Mouse (Mus musculus): ENCODE measurements around the gene Cep295nl.

Gene Cep295nl

GRCm38 (mm10) chr11:118355205-118355604, 12.9 kb upstream of the Cep295nl start:
- DNase-seq (ENCODE audit: low spot score in 2 of 2): peak; percentile 74 to 90

GRCm38 (mm10) chr11:118354636-118355191, 12.4 kb upstream of the Cep295nl start:
- DNase-seq (ENCODE audit: low spot score in 2 of 2): no peak

DNA sequence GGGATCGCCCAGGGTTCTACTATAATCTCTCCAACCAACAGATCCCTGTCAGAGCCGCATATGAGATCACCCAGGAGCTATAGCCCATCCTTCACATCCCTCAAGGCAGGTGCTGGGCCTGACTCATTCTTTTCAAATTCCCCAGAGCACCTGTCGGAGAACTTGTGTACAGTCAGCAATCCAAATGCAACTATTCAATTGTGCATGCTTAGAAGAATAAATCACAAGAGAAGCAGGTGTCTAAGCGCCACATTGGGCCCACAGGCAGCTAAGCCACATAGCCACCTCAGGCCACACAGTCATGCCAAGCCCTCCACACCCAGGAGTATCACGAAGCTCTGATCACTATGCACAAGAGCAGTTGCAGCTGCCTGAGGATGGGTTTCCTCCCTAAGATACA, 7.2 kb upstream of the Cep295nl start:
- DNase-seq (ENCODE audit: low spot score in 2 of 2): no peak

GRCm38 (mm10) chr11:118348877-118349276, 6.6 kb upstream of the Cep295nl start:
- DNase-seq (ENCODE audit: low spot score in 2 of 2): peak; percentile 72 to 78

DNA sequence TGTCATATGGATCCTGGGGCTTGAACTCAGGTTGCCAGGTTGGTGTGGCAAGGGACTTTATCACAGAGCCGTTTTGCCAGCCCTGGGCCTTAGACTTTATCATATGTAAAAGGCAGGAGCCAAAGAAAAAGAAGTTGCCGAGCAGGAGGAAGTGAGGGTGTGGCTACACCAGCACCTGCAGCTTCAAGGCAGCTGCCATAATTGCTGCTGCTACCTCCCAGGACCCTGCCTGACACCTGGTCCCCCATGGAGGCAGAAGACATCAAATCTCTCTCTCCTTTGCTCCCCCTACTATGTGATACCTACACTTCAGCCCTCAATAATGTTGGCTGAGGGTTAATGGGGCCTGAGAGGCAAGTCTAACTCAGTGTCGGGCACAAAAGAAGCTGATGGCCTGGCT, 6.1 kb upstream of the Cep295nl start:
- DNase-seq (ENCODE audit: low spot score in 2 of 2): peak in 1 of 2 experiments; percentile 31

- DNase-seq (ENCODE audit: low spot score in 2 of 2): no peak
Observed at GRCm38 (mm10) chr11:118347911-118348310, 5.6 kb upstream of the Cep295nl start.

GRCm38 (mm10) chr11:118347391-118347790, 5.1 kb upstream of the Cep295nl start:
- DNase-seq (ENCODE audit: low spot score in 2 of 2): no peak

- DNase-seq (ENCODE audit: low spot score in 2 of 2): no peak
Observed at GRCm38 (mm10) chr11:118346395-118347096, 4.2 kb upstream of the Cep295nl start.

- no peak for DNase-seq (ENCODE audit: low spot score in 2 of 2)
Observed at GRCm38 (mm10) chr11:118345693-118346092, 3.4 kb upstream of the Cep295nl start.

- DNase-seq (ENCODE audit: low spot score in 2 of 2): no peak
Observed at GRCm38 (mm10) chr11:118343629-118344028, 1.3 kb upstream of the Cep295nl start.

DNA sequence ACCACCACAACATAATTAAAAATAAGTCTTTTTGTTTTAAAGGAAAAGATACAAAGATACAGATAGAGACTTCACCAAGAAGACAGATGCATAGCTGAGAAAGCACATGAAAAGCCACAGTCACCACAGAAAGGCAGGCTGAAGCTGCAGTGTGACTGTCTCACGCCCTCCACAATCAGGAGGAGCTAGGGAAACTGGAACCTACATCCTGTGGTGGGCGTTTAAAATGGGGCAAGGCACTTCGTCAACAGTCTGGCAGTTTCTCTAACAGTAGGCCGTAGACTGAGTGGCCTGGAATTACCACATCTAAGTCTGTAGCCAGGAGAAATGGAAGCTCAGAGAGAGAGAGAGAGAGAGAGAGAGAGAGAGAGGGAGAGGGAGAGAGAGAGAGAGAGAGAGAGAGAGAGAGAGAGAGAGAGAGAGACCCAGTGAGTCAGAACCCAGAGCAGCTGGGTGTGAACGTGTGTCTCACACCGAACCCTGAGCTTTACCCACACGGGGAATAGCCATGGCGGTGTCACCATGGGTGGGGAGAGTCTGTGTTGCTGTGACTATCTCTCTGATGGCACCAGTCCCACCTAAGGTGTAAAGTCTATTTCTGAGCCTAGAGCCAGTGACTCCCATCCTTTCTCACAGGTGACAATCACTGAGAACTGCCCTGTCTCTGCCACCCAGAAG, 4.7 kb downstream of the Cep295nl start:
- no peak for DNase-seq (ENCODE audit: low spot score in 2 of 2)

- DNase-seq (ENCODE audit: low spot score in 2 of 2): no peak
Observed at GRCm38 (mm10) chr11:118333431-118333830, 8.9 kb downstream of the Cep295nl start.

DNA sequence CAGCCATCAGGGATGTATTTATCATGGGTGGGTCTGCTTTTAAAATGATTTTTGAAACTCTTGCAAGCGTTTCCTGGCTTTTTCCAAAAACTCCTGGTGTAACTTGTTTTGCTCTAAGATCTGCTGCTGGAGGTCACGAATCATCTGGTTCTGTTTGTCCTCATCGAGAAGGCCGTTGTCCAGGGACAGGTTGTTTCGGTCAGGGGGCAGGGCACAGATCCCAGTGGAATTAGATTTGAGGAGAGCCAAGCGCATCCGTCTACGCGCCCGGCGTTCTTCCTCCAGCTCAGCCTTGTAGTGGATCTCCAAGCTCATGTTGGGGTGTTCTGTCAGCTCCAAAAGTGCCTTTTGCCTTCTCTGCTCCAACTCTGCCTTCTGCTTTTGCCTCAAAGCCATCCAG, 9.9 kb downstream of the Cep295nl start:
- no peak for DNase-seq (ENCODE audit: low spot score in 2 of 2)

DNA sequence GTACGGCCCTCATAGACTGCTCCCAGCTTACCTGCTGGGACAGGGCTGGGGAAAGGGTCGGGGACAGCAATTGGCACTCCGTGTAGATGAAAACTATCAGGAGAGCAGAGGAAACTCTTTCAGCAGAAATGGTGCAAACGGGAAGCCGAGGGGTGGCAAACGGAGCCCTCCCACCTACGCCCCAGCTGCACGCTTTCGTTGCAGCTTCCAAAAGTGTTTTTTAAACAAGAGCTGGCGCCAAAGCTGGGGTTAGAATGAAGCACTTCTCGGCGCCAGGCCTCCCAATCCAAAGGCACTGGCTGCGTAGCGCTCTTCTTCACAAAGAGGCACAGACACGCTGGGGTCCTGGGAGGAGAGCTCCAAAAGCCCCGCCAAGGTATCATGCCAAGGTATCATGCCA, 11.5 kb downstream of the Cep295nl start:
- DNase-seq (ENCODE audit: low spot score in 2 of 2): no peak

DNA sequence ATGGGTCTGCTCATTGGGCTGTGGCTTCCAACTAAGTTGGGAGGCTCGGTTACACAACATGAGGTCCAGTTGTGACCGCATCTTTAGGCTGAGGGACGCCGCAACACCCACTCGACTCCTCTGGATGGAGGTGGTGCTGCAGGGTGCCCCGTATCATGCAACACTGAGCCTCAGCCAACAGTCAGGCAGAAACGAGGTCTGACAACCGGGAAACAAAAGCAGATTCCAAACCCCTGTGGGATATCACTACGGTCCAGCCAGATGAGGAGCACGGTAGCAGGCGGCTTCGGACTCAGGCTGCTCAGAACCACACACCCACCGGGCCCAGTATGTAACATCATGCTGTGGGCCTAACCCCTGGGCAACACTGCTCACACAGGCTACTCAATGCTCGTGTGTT, 11.9 kb downstream of the Cep295nl start:
- DNase-seq (ENCODE audit: low spot score in 2 of 2): no peak

GRCm38 (mm10) chr11:118328947-118329346, 13.4 kb downstream of the Cep295nl start:
- DNase-seq (ENCODE audit: low spot score in 2 of 2): no peak

DNA sequence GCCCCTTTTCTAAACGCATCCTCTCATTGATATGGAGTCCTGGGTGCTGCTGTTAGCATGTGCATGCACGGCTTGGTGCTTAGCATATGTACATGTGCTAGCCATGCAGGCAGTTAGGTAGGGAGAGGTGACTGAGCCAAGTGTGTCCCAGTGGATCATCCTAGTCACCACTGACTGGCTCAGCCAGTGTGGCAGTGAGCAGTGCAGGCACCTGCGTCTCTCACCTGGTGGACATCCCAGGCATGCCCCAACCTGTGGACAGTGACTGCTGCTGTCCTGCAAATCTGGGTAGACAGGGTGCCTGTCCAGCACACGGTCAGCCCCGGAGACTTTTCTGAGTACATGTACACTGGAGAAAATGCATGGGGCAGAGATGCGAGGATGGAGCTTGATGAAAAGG, 13.8 kb downstream of the Cep295nl start:
- no peak for DNase-seq (ENCODE audit: low spot score in 2 of 2)

DNA sequence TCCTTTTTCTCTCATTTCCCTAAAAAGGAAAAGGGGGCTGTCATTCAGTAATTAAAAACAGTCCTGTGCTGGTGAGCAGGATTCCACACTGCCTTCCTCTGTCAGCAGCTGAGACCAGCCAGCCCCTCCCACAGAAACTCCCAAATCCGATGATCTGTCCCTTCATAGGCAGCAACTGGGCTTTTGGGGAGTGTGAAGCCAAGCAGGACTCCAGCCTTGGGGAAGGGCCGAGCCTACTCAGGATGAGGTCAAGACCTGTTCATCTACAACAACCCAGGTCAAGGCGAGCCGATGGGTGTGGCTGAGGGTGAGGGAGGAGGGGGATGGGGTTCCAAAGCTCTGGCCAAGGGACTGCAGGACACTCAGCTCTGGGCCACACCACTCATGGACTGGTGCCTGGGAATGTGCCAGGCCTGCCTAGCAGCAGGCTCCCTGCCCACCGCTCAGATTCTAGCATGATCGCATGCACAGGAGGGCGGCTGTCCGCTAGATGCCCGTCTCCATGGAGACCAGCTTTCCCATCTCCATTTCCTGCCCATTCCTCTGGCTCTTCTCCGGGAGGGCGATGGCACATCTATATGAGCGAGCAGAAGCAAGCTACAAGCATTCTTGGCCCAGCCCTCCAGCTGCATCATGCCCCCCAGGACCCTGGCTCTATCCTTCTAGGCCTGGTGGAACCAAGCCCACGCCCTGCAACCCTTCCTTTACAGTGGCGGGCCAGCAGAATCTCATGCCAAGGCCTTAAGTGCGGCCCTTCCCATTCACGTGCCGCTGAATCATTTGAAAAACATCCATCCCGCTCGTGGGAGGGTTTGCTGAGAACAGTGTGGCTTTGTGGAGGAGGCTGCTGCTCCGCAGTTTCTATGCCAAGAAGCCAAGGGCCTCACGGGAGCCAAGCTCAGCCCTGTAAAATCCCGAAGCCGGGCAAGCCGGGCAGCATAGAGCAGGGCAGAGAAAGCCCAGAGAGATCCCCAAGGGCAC, 15.0 kb downstream of the Cep295nl start:
- DNase-seq (ENCODE audit: low spot score in 2 of 2): no peak

DNA sequence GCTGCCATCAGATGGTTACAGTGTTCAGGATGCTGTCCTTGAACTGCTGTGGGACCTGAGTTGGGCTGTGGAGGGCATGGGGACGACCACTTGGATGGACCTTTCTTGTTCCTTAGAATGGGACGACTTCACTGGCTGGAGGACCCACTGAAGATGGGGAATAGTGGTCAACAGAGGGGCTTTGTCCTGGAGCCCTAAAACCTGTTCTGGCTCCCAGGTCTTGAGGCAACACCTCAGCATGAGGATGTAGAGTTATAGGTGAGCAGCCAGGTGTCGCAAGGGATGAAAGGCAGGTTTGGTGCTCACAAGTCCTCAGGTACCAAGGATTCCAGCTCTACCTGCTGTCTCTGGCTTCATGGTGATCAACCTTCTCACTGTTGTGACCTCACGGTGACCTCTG, 15.8 kb downstream of the Cep295nl start:
- DNase-seq (ENCODE audit: low spot score in 2 of 2): no peak

GRCm38 (mm10) chr11:118324541-118324940, 17.8 kb downstream of the Cep295nl start:
- no peak for DNase-seq (ENCODE audit: low spot score in 2 of 2)

DNA sequence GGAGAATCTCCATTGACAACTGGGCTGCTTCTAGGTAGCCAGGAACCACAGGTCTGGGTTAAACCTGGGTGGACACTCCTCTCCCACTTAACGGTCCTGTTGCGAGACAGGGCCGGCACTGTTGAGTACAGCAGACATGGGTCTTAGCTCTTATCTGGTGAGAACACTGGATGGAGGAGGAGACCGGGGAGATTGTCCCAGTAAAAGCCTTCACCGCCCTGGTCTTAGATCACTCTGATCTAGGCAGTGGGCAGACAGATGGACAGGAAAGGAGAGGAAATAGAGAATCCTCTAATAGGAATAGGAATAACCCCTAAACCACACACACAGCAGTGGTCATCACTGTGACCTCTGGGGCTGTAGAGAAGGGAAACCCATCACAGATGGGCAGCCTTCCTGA, 18.3 kb downstream of the Cep295nl start:
- DNase-seq (ENCODE audit: low spot score in 2 of 2): no peak

- DNase-seq (ENCODE audit: low spot score in 2 of 2): no peak
Observed at GRCm38 (mm10) chr11:118322647-118323046, 19.7 kb downstream of the Cep295nl start.

Measured in spleen, postnatal 4 days (tissue).